Mouse (Mus musculus): ENCODE results near the gene Slc35f4.

DNA sequence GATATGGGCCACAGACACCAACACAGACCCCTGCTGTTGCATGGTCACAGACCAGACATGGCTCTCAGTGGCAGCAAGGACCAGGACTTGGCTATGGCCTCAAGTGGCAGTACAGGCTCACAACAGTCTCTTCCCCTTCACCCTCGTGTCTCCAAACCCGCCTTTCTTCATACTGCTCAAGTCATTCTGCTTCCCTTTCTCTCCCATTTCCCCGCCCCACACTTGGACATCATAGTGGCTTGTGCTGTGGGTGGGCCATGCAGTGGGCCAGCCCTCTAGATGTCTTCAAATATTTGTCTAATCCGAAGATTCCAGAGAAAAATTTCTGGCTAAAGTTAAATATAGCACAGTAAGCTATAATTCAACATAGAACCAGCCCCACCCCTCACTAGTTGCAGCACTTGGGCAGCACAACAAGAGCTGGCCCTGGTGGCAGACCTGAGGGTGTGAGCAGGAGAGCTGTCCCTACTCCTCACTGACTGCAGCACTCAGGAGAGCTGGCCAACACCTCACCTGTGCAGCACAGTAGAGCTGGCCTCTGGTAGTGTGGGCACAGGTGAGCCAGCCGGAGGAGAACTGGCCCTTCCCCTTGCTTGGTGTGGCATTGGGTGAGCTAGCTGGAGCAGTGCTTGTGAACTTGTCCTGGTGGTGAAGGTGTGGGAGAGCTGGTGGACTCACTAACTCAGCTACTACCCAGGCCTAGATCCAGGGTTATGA, 260.4 kb downstream of the Slc35f4 start:
- TF ChIP-seq GATA1 (IDR thresholded peaks at IDR 0.05; ENCODE audit: low read length) (no peak), TAL1 (IDR thresholded peaks at IDR 0.05; ENCODE audit: low read length) (no peak)
